Mouse (Mus musculus) layer of hippocampus, postnatal 14 days (tissue): Measurements from ENCODE around the gene Oprm1. TPM values are rescaled to one million over a fixed set of nuclear protein-coding genes. Genes with fewer than 3 reads are reported as not detected.

Experiments
- DNase-seq, 2 experiments: peaks; one replicate each; pipeline ENCODE4 v3.0.0; 2021 to 2022; ENCODE audit warnings: low spot score in 2 of 2, mixed read lengths in 1 of 2
- total RNA-seq, 2 experiments: library from RNA; stranded (reverse); gene quantifications; 2 replicates each; pipeline ENCODE4 v1.2.3; 2021

Gene Oprm1
- total RNA-seq, 2 experiments from 2014 or later, result 5.1 to 5.4 TPM

GRCm38 (mm10) chr10:6890348-6891009 lies 132.2 kb downstream of the Oprm1 start:
- no peak for DNase-seq

- DNase-seq, result no peak
These were observed 137.5 kb downstream of the Oprm1 start for GRCm38 (mm10) chr10:6895796-6896195.

GRCm38 (mm10) chr10:6896659-6897303 lies 138.5 kb downstream of the Oprm1 start:
- DNase-seq, result no peak

DNA sequence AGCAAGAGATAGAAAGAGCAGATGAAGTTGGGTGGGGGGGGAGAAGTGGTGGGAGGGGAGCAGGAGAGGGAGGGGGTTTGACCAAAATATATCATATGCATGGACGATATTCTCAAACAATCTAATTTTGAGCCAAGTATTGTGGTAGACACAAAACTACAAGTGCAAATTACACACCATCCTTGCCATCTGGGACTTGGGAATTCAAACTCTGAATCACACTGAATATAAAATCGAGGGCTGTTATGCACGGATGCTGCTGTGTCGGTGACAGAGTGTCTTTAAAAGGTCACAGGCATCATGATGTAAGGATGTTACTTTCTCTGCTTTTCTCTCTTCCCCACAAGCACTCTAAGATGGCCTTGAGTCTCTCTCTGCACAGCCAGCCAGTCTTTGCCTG lies 141.8 kb downstream of the Oprm1 start:
- DNase-seq, result no peak

GRCm38 (mm10) chr10:6901819-6902393 lies 143.6 kb downstream of the Oprm1 start:
- DNase-seq, result no peak

DNA sequence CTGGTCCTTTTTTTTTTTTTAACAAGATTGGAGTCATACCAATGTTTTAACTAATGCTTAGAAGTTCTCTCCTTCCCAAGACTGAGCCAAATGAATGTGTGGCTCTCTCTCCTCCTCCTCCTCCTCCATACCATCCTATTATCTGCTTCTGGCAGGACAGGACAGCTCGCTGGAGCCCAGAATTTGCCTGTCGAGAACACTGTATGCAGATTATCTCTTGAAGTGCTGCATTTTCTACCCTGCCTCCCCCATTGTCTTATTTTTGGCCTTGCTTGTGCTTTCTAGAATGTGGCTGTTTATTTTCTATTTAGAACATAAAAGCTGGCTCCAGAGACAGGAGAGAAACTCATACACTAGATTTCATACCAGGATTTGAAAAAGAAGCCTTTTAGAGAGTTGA lies 151.5 kb downstream of the Oprm1 start:
- DNase-seq, result no peak

GRCm38 (mm10) chr10:6915991-6916390 lies 157.7 kb downstream of the Oprm1 start:
- no peak for DNase-seq

DNA sequence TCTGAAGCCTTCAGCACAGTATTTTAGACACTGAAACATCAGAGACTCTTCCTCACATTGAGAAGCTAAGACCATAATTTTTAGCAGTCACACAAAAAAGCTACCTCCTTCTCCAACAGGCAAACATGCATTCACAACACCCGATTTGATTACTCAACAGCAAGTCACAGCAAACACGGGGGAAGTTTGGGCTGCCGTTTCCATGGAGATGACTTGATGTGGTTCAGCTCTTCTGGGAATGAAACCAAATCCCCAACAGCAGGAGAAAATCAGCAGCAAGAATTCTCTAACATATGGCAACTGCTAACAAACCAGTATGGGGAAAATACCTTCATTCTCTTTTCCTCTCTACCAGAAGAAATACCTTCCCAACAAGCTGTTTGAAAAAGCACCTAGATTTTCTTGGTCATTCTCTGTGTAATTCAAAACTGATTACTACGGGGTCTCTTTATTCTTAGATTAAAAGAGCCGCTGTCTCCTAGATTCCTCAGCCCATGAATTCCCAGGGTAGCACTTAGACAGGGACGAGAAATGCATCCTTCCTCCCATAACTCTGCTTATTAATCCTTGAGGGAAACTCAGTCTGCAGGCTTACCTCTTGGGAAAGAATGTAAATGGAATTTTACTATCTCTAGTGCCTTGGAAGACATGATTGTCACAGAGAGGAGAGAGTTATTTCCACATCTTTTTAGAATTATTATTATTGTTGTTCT lies 158.4 kb downstream of the Oprm1 start:
- DNase-seq, result peak; percentile 43 to 83

GRCm38 (mm10) chr10:6926724-6927123 lies 168.4 kb downstream of the Oprm1 start:
- DNase-seq, result peak in 1 of 2 experiments; percentile 50

DNA sequence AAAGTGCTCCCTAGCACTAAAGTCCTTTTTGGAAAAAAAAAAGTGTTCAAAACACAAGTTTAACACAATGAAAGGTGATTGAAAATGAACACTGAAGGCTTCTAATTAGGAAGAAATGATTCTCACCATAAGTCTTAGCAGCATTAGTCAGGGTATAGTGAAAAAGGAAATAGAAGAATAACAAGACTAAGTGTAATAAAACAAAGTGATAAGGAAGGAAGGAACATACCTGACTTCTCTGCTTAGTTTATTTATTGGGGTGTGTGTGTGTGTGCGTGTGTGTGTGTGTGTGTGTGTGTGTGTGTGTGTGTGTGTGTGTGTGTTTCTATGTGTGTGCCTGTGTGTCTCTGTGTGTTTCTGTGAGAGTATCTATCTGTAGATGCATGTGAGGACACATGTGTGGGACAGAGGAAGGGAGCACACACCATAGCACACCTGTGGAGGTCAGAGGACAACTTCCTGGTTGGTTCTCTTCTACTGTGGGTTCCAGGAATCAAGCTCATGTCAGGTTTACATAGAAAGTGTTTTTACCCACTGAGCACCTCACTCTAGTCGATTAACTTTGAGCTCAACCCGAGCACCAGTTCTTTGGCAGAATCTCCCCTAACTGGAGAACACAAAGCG lies 169.4 kb downstream of the Oprm1 start:
- DNase-seq, result no peak

- no peak for DNase-seq
These were observed 170.6 kb downstream of the Oprm1 start for GRCm38 (mm10) chr10:6928905-6929304.

DNA sequence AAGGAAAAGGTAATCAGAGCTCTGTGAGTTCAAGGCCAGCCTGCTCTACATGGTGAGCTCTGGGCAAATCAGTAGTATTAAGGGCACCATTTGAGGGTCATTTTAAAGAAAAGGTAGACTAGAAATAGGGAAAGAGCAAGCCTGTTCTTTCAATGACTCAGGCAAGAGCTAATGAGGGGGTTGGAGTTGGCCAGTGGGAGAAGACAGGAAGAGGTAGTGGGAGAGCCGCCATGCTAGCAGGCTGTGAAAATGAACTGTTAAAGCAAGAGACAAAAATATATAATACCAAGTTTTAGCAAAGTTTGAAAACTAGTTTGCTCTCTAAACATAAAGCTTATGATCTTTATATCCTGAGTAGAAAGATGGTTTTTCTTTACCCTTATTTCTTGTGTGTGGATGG lies 172.1 kb downstream of the Oprm1 start:
- DNase-seq, result no peak

GRCm38 (mm10) chr10:6930889-6931288 lies 172.6 kb downstream of the Oprm1 start:
- DNase-seq, result no peak

- no peak for DNase-seq
These were observed 176.5 kb downstream of the Oprm1 start for GRCm38 (mm10) chr10:6934776-6935175.

DNA sequence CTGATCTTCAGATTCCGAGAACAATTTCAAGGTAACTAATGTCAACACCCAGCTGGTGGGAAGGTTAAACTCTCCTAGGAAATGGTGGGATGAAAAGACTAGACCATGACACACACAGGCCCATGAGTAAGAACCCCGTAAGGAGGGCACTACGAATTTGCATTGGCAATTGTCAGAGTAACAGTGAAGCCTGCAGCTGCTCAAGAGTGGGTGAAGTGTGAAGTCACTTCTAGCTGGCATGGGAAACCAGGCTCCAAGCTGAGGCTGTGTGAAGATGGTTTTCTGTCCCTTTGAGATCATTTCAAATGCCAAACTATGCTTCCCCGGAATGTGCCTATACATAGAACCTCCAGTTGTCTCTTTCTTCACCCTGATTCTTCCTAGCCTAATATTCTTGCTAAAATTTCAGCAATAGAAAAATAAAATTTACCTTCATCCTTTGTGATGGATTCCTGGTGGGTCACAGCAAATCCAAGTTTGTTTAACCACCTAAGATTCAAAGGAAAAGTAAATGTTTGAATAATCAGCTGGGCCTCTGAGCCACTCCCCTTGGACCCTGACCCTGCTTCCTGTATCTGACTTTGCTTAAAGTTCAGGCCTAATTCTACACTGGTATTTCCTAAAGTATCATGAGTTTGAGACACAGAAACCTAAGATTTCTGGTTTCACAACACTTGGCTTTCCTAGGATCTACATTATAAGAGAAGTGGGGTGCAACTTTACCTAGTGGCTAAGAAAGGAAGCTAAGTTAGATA lies 178.5 kb downstream of the Oprm1 start:
- no peak for DNase-seq

GRCm38 (mm10) chr10:6953115-6953514 lies 194.8 kb downstream of the Oprm1 start:
- no peak for DNase-seq

DNA sequence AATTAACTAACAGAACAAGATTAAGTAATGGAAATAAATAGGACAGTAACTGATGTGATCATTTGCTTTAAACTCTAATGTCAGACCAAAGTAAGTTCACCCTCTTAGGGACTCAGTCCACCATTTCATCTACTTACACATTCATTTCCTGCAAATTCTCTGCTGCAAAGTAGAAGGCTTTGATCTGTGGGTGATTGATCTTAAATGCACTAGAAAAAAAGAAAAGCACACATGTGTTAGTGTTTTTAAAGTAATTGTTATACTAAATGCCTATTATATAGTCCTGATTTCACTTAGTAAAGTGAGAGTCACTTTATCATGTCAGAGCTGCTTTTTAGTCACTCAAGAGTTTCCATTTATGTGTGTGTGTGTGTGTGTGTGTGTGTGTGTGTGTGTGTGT lies 196.2 kb downstream of the Oprm1 start:
- DNase-seq, result no peak

DNA sequence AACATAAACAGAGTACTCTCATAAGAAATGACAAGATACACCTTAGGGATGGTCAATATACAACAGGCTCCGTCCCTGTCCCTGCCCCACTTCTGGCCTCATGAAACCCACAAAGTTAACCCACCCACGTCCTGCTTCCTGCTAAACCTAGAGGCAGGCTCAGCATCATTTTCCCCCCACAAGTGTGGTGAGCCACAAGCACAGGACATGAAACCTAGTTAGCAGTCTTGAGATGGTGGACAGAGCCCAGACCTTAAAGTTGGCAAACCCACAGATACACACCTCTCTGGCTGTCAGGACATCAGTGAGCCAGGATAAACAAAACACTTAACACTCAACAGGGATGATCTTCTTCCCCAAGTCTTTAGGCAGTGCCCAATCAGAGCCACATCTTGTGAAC lies 198.1 kb downstream of the Oprm1 start:
- DNase-seq, result no peak

- DNase-seq, result no peak
These were observed 200.5 kb downstream of the Oprm1 start for GRCm38 (mm10) chr10:6958791-6959190.

GRCm38 (mm10) chr10:6967588-6968242 lies 209.4 kb downstream of the Oprm1 start:
- DNase-seq, result no peak
